Mouse (Mus musculus) stomach, postnatal 0 days (tissue): ENCODE results near the gene Gpr132.

Source experiments
- CTCF ChIP-seq: IDR thresholded peaks from 2 replicates; pipeline ENCODE4 v1.5.1; 2016; ENCODE audit warnings: antibody characterized with exemption, low read depth, mild to moderate bottlenecking, moderate library complexity
- EP300 ChIP-seq: optimal IDR thresholded peaks from 2 replicates; pipeline ENCODE3; 2016; ENCODE audit warnings: antibody characterized with exemption

- TF ChIP-seq CTCF (no peak), EP300 (no peak)
Measured at GRCm38 (mm10) chr12:112830570-112830969, 37.5 kb downstream of the Gpr132 start.
